Mouse (Mus musculus) CD4-positive, CD25-positive, alpha-beta regulatory T cell, adult 4 months (primary cell): ENCODE data around the gene Cfap97d1. TPM values are rescaled to one million over a fixed set of nuclear protein-coding genes. Genes with fewer than 3 reads are reported as not detected.

Experiments
- ATAC-seq: one replicate; pipeline ENCODE4 v1.8.0; 2017
- polyA plus RNA-seq, 2 experiments: library from polyadenylated mRNA; unstranded; fragments of 100-300 nt; shearing (Covaris generic); gene quantifications; one replicate each; pipeline ENCODE4 v1.2.1; 2017

Cfap97d1 gene
- polyA plus RNA-seq, 2 experiments from 2014 or later = not detected

DNA sequence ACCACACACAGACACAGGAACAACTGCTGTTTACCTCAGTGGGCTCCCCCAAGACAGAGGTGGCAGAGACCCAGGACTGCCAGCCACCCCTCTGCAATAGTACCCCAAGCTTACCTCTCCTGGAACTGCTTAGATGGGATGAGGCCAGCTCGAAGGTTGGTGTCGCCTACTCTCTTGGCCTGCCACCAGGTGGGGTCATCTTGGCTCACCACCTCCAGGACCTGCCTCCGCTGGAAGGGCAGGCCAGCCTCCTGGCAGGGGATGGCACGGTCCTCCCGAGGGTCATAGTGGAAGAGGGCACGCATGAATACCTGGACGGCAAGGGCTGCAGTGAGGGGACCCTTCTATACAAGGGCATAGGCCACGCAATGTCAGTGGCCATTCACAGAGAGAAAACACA, 29.1 kb downstream of the Cfap97d1 start:
- no peak for ATAC-seq

DNA sequence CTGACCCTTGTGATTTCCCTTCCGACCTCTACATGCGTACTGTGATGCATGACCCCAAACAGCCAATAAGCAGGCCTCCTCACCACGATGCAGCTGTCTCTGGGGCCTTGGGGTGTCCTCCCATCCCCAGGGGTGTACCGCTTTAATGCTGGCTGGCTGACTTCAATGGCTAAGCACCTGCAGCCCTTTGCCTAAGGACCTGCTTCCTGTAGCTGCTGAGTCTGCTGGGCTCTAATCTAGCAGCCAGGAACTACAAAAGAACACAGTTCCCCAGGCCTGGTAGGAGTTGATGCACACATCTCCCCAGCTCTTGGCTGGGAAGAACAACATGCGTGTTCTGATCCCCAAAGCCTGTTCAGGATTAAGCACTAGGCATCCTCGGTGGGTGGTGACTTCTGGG, 31.4 kb downstream of the Cfap97d1 start:
- no peak for ATAC-seq

DNA sequence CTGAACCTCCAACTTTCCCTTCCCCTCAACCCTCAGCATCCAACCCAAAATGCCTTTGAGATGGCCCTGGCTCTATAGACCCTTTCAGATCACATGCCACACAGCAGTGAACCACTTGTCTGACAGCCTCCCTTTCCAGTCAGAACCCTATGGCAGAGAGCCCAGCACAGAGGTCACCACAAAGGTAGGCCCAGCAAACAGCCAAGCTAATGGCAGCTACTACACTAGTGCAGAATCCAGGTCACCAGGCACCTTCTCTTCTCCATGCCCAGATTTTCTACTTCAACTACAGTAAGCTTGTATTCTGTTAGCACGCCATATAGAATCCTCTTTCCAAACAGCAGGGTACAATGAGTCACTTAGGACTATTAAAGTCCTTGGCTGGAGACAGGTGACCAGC, 32.1 kb downstream of the Cfap97d1 start:
- ATAC-seq = no peak

DNA sequence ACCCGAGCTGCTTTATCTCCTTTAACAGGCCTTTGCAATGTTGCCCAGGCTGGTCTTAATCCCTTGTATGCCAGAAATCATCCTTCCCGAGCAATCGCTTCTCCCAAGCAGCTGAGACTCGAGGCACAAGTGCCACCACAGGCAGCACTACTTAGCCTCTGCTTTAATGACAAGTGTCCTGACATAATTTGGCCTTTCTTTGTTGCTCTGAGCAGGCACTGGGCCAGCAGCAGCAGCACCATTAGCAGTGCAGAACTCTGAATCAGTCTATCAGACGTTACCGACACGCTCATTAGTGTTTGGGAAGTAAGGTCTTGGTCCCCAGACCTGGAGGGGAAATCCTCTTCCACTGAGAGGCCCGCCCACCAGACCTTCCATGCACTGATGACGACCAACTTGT, 35.7 kb downstream of the Cfap97d1 start:
- ATAC-seq = no peak

DNA sequence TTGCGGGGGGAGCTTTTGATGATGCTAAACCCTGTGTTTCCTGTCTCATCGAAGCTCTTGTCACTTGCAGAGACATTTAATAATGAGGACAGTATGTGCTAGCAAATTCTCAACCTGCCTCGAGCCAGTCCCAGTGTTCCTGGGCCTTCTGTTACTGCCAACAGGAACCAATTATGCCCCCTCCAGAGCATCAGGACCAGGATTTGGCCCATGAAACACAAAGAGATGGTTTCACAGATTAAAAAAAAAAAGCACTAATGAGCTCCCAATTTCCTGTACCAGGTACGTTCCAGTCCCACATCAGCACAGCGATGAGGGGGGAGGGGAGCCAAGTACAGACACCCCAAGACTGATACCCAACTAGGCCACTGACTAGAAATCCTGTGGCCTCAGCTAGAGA, 37.1 kb downstream of the Cfap97d1 start:
- no peak for ATAC-seq

DNA sequence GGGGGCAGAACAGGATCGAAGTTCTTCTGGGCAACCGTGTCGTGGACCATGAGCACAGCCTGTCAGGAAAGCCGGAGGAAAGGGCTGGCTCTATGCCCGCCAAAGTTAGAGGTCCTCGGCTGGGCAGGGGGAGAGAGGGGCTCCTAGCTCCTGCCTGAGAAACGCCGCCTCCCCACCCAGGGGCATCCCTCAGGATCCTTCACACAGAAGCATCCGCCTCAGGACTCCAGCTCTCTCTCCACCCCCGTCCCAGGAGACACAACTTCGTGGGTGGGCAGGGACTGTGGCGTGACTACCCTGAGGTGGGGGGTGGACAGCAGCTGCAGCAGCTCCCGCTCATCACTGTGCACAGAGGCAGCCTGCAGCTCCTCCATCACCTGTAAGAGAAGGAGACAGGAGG, 39.3 kb downstream of the Cfap97d1 start:
- no peak for ATAC-seq

DNA sequence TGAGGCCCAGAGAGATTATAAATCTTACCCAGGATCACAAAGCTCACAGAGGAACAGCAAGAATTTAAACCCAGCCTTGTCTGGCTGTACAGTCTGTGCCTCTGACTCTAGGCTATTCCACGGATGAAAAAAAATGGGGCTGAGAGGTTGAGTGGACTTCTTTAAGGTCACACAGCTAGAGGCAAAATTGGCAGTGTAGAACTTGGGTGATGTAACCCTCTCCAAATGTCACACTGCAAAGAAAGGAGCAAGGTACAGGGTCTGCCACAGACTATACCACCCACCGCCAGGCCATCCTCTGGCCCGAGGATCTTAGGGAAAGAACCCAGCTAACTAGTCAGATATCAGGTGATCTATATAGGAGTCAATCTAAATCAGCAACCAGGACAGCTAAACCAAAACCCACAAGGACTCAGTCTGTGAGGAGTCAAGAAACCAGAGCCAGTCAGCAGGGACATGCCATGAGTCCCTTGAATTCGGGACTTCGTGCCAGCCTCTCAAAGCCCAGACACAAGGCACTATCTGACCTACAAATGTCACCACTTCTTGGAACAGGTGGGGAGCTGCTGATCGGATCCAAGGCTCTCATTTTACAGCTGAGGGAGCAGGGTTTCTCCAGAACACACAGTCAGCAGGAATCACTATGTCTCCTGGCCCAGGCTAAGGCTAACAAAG, 40.1 kb downstream of the Cfap97d1 start:
- ATAC-seq = no peak

DNA sequence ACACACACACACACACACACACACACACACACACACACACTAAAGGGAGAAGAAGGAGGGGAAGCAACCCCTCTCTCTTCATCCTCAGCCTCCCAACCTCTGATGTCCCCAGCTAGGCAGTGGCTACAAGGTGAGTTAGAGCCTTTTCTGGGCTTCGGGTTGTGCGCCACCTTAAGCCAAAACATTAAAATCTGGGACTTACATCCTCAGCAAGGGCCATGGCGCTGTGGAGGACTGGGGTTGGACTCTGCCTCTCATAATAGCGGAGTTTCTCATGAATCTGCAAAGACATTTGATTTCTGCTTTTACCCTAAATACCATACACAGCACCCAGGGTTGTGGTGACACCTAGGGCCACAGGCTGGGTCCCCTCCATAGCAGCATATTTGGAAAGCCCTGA, 40.8 kb downstream of the Cfap97d1 start:
- no peak for ATAC-seq

DNA sequence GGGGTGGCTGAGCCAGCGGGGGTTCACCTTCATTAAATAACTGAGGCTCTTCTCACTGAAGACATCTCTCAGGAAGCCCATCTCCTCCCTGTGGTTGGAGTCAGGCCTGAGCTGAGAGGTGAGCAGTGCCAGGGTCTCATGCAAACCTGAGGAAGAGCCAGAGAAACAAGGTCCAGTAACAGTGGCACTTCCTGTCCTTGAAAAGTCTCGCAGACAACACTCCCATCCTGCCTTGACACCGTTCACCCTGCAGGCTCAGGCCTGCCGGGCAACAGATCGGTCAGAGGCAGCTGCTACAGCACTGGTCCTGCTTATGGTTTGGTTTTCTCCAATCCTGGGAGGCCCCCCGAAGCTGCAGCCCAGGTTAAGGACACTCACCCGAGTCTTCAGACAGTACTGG, 41.3 kb downstream of the Cfap97d1 start:
- ATAC-seq = no peak

DNA sequence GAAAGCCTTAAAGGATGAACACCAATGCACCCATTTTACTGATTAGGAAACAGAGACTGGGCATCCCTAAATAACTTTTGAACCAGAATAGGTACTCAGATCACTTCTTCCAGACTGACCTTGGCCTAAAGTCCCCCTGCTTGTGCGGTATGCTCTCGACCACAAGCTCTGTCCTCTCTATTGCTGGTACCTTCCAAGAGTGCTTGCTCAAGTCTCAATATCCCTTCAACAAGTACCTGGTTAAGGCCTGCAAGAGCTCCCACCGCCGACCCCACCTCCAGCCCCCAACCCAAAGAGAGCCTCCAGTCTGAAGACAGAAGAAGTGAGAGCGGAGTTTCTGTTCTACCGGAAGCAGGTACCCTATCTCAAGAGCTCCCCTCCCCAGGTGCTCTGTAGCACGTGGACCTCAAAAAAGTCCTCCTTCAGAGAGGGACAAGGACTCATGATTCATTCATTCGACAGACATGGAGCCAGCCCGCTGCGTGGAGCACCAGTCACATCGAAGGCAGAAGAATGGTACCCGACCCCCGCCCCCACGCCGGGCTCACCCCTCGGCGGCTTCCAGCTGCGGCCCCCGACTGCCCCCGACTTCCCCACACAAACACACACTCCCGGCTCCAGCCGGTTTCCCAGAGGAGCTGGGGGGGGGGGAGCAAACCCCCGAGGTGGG, 42.0 kb downstream of the Cfap97d1 start:
- no peak for ATAC-seq

DNA sequence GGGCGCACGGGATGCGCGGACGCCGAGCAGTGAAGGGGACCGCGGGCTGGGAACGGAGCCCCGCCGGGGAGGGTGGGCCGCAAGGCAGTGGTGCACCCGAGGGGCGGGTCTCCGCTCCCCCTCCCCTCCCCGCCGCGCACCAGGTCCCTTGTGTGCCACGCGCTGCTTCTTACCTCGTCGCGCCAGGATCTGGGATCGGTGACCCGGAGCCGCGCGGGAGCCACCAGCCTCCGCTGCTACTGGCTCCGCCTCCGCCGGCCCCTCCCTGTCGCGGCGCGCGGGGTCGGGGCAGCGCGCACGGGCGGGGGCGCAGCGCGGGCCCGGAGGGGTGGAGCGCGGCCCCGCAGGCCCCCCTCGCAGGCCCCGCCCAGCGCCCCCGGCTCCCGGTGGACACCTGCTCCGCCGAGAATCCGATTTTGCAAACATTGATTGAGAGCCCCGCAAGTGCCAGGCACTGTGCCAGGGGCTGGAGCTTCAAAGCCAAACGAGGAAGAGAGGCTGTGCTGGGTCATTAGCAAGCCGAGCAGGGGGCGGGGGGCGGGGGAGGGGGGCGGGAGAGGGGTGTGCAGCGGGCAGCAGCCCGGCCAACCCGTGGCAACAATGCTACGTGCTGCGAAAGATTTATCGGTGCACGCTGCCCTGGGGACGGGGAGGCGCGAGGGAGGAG, 42.7 kb downstream of the Cfap97d1 start:
- no peak for ATAC-seq

DNA sequence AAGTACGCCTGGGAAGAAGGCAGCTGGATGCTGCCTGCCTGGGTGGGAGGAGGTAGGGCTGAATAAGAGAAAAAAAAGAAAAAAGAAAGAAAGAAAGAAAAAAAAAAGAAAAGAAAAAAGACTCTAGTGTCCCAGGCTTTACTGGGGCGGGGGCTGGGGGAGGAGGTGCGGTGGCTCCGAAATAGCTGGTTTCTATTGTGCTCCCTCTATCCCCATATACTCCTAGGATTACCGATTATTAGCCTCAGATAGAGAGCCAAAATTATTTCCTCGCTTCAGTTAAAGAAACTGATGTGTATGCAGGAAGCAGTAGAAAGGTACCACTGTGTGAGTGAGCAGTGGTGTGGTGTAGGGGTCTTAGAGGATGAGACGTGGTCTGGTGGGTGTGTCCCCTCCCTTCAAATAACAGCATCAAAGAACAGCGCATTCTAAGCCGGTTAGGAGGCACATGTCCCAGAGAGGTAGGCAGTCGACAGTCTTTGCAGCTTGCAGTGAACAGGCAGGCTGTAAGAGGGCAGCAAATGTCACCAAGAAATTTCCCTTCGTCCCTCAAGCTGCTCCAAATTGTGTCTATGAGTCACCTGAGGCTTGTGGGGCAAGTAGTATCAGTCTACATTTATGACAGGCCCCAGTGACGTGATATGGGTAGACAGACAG, 43.4 kb downstream of the Cfap97d1 start:
- no peak for ATAC-seq

DNA sequence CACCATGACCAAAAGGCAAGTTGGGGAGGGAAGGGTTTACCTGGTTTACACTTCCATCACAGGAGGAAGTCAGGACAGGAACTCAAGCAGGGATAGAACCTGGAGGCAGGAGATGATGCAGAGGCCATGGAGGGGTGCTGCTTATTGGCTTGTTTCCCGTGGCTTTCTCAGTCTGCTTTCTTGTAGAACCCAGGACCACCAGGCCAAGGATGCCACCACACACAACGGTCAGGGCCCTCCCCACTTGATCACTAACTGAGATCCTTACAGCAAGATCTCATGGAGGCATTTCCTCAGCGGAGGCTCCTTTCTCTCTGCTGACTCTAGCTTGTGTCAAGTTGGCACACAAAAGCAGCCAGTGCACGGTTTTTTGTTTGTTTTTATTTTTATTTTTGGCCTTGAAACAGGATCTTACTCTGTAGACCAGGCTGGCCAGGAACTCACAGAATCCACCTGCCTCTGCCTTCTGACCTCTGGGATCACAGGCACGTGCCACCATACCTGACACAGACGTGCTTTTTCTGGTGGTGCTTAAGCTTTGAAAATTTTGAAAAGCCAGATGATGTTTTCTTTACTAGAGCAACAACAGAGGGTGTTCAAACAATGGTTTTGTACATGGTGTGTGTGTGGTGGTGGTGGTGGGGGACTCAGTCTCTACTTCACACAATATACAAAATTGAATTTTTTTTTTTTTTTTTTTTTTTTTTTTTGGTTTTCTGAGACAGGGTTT, 44.2 kb downstream of the Cfap97d1 start, which contains the start of gene Mpp3:
Mpp3 (minus strand) TSS at position 375 of the 730 bp plus-strand sequence.
- ATAC-seq = no peak

DNA sequence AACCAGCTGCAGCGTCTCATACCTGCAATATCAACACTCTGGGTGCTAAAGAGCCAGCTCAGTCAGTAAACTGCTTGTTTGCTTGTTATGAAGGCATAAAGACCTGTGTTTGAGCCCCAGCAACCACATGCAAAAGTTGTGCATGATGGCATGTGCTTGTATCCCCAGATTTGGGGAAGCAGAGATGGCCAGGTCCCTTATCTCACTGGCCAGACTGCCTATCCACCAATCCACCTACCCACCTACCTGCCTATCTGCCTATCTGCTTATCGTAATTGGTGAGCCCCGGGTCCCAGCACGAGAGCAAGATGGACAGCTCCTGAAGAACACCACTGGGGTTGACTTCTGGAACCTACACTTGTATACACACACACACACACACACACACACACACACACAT, 45.2 kb downstream of the Cfap97d1 start:
- no peak for ATAC-seq

DNA sequence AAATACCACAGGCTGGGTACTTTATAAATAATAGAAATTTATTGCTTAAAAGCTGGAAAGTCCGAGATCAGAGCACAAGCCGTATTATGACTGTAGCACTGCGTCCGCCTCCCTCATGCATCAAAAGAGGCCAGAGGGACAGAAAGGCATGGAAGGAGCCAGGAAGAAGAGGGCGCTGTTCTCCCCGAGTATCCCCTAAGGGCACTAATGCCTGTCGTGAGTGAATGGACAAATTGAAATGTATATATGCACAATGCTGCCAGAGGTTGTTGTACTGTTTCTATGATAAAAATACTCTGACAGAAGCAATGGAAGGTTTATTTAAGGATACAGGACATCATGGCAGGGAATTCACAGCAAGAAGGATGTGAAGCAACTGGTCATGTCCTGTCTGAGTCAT, 45.9 kb downstream of the Cfap97d1 start:
- ATAC-seq = no peak

DNA sequence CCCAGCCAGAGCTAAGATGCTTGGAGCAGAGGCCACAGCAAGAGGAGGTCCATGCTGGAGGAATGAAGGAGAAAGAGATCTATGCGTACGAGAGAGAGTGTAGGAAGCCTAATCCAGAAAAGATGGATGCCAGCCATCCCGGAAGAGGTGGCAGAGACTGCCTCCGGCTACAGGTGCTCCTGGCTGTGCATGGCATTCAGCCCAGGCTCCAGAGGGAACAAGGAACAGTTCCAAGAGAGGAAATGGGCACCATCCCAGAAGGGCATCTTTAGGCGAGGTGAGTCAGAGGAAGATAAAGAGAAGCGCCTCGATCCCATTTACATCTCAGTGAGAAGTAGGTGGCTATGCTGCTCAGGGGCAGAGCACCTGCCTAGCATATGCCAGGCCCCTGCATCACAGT, 47.1 kb downstream of the Cfap97d1 start:
- no peak for ATAC-seq

DNA sequence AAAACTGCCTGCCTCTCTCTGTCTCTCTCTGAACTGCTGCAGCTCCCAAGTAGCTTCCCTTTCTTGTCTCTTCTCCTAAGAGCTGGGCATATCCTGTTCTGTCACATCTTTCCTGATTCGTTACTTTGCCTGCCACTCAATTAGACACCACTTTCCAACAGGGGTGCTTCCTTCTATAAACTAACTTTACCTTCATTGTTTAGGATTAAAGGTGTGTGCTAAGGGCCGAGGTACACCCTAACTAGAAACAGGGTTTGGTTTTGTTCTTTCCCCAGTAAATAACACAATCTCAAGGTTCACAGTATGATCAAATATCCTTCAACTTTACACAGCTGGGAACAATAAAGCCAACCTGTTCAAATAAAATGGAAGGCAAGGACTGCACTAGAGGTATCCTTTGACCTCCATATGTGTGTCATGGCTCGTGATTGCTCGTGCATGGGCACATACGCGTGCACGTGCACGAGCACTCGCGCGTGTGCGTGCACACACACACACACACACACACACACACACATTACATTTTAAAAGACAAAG, 49.0 kb downstream of the Cfap97d1 start:
- no peak for ATAC-seq

DNA sequence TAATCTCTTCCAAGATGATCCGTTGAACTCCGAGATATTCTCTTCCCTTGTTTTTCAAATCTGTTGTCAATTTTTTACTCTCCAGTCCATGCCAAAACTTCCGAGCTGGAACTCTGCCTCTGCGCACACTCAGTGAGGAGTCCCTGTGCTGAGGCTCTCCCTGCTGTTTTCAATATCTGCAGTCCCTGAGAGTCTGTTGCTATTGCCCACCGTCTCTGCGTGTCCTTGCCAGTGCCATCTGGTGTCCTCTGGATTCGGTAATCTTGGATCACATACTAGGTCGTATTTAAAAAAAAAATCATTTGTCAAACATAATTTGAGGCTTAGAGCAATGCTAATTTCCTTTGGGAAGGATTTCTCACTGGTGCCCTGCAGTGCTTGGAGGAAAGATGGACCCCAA, 50.8 kb downstream of the Cfap97d1 start:
- ATAC-seq = no peak

DNA sequence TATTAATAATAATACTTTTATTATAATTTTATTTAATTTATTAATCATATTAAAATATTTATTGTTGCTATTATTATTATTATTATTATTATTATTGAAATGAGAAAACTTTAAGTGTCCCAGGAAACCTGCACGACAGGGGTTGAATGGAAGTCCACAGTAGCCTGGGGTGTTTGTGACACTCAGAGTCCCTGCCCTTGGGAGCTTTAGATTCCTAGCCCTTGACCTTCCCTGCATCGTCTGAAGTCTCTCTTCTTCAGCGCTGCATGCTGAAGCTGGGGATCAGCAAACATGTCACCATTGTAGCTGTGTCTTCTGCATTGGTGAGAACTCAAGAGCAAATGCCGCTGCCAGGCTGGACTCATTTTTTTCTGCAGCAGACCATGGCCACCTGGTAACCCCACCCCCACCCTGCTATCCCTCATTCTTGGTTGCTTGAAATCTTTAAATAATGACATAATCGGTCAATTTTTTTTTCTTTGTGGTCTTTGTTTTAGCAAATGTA, 51.4 kb downstream of the Cfap97d1 start:
- ATAC-seq = no peak

DNA sequence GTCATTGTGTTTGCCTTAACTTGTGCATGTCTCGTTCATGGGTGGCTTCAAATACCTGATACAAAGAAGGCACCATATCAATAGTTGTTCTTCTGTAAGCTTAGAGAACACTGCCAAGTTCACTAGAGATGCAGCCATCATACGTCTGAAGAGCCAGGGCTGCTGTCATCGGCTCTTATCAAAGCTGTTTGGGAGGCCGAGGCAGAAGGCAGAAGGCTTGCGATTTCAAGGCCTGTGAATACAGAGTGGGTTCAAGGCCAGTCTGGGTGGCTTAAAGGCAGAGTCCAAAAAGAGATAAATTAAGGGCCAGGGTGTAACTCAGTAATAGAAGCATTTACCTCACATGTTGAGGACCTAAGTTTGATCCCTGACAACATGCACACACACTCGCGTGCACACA, 52.3 kb downstream of the Cfap97d1 start:
- no peak for ATAC-seq

DNA sequence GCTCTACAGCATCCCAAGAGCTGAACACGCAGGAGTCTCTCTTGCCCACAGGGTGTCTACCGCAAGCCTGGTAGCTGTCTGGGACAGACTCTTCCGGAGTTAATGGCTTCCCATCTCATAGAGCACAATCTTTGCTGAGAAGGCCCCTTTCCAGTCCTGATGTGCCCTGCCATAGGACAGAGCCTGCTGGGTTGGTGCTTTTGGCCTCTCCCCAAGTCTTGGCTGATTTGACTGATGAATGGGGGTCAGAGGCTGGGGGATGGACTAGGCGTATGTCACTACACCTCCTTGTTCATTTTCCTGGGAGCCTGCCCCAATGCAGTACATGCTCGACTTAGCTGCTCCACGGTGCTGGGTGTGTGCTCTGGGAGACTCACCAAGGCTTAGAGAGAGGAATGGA, 53.7 kb downstream of the Cfap97d1 start:
- ATAC-seq = no peak

DNA sequence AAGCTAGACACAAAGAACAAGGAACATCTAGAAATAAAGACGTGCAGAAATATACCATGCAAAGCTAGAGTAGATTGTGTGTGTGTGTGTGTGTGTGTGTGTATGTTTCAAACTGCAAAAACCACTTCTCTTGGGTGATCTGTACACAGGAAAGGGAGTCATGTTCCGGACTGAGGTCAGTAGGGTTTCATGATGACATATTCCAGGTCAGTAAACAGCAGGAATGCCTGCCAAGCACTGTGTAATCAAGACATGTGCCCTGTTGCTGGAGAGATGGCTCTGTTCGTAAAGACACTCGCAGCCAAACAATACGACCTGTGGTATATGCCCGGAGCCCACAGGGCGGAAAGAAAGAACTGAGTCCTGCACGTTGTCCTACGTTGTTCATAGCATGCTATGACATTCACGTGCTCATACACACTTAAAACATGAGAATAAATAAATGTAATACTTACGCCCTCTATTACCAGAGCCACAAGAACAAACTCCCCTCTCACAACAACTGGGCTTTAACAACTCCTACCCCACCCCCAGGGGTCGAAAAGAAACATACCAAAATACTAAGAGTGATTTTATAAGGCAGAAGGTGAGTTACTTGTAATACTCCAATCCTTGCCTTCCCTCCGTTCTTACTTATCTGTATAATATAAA, 55.5 kb downstream of the Cfap97d1 start:
- no peak for ATAC-seq
